Mouse (Mus musculus) heart, embryonic 15.5 days (tissue): ENCODE data around the gene Defb22. TPM values are rescaled to one million over a fixed set of nuclear protein-coding genes. Genes with fewer than 3 reads are reported as not detected.

Experiments used
- ATAC-seq: fragments of 200-750 bp; cut with Nextera tagmentation; replicated peaks from 2 replicates; pipeline ENCODE4 v1.8.0; 2017; ENCODE audit warnings: low read depth, moderate TSS enrichment; ENCODE audit not compliant: insufficient number of reproducible peaks, insufficient read depth, low FRiP score
- H3K27ac ChIP-seq: fragments of 300-500 bp; sonication (generic); 2 replicates; pipeline ENCODE4 v1.5.1; 2015; ENCODE audit warnings: mild to moderate bottlenecking, inconsistent platforms
- H3K27me3 ChIP-seq: fragments of 300-500 bp; sonication (generic); 2 replicates; pipeline ENCODE4 v1.6.1; 2015; ENCODE audit warnings: inconsistent platforms
- H3K36me3 ChIP-seq: fragments of 300-500 bp; sonication (generic); 2 replicates; pipeline ENCODE4 v1.6.1; 2015; ENCODE audit warnings: mild to moderate bottlenecking, inconsistent platforms
- H3K4me1 ChIP-seq: fragments of 300-500 bp; sonication (generic); replicated peaks from 2 replicates; pipeline ENCODE4 v1.6.1; 2015; ENCODE audit warnings: inconsistent platforms
- H3K4me2 ChIP-seq: fragments of 300-500 bp; sonication (generic); 2 replicates; pipeline ENCODE4 v1.6.1; 2015; ENCODE audit warnings: inconsistent platforms, mild to moderate bottlenecking, moderate library complexity
- H3K4me3 ChIP-seq: fragments of 300-500 bp; sonication (generic); 2 replicates; pipeline ENCODE4 v1.5.1; 2015; ENCODE audit warnings: mild to moderate bottlenecking, inconsistent platforms
- H3K9ac ChIP-seq: fragments of 300-500 bp; sonication (generic); 2 replicates; pipeline ENCODE4 v1.6.1; 2015; ENCODE audit warnings: mild to moderate bottlenecking, inconsistent platforms
- H3K9me3 ChIP-seq: fragments of 300-500 bp; sonication (generic); replicated peaks from 2 replicates; pipeline ENCODE4 v1.6.1; 2016; ENCODE audit warnings: inconsistent platforms
- WGBS: fragments of 180-500 bp; shearing (Covaris S2); methylation state at CpG from one replicate; pipeline ENCODE4 v1.1.7; 2015; ENCODE audit warnings: mixed read lengths; 5-methylcytosine and 5-hydroxymethylcytosine counted together
- polyA plus RNA-seq: library from polyadenylated mRNA; unstranded; fragments of >200 nt; fragmentation: Nextera tagmentation; extraction: Ambion mirVana; gene quantifications from 2 replicates; pipeline ENCODE4 v1.2.1, GENCODE M21; 2015

Defb22 gene
- not detected in 2 replicates for polyA plus RNA-seq

DNA sequence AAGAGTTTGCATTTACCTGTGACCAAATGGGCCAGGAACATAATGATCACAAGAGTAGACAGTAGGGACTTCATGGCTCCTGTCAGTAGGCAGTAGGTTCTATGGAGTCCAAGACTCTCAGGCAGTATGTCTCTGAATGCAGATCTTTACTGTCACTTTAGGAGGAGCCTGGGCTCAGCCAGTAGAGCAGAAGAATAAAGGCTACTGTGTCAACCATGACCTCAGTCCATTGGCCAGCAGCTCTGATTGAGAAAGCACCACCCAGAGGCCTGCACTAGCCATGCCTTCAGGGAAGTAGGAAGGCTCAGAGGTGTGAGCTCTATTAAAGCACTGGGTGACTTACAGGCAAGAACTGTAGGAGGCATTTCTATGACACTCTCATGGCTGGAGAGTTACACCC is at the start of gene Defb22:
TSS of gene Defb22 (minus strand) at position 101 of the 400 bp plus-strand sequence.
- Histone ChIP-seq H3K4me1 (no peaks in the 10 kb centered on the region), H3K36me3 (no peaks in the 10 kb centered on the region), H3K4me2 (no peak within 1 kb of the TSS), H3K27me3 (no peaks in the 10 kb centered on the region), H3K9me3 (no peaks in the 10 kb centered on the region), H3K27ac (no peak within 1 kb of the TSS), H3K9ac (no peak within 1 kb of the TSS), H3K4me3 (no peak within 1 kb of the TSS)
- ATAC-seq = no peak

GRCm38 (mm10) chr2:152517981-152518380 is 28.0 kb upstream of the Defb22 start, which contains the start of gene Defb28:
Defb28 (plus strand) TSS chr2:152518255.
- Histone ChIP-seq H3K27me3 (no peaks in the 10 kb centered on the region), H3K27ac (no peak within 1 kb of the TSS), H3K4me3 (no peak within 1 kb of the TSS), H3K36me3 (no peaks in the 10 kb centered on the region), H3K9me3 (no peaks in the 10 kb centered on the region), H3K9ac (no peak within 1 kb of the TSS), H3K4me2 (no peak within 1 kb of the TSS), H3K4me1 (no peaks in the 10 kb centered on the region)
- no peak for ATAC-seq
- 78% methylated on average over 4 of the region's 4 CpGs for WGBS

GRCm38 (mm10) chr2:152516084-152516483 is 26.1 kb upstream of the Defb22 start:
- H3K4me2 ChIP-seq = no peak overlapping the region
- H3K27ac ChIP-seq = no peak overlapping the region
- no peaks in the 10 kb centered on the region for H3K9me3 ChIP-seq
- H3K4me3 ChIP-seq = no peak overlapping the region
- 67% methylated on average over 4 of the region's 4 CpGs for WGBS
- H3K36me3 ChIP-seq = no peaks in the 10 kb centered on the region
- H3K9ac ChIP-seq = no peak overlapping the region
- no peak for ATAC-seq
- 0 out of 2 replicates have a peak, but pooled peaks cover 3% of the 10 kb centered on the region for H3K27me3 ChIP-seq
- H3K4me1 ChIP-seq = no peaks in the 10 kb centered on the region

GRCm38 (mm10) chr2:152511592-152511991 is 21.7 kb upstream of the Defb22 start, which contains the start of gene Defb26:
Defb26 (minus strand) TSS chr2:152511692.
- WGBS = 85% methylated on average over 1 of the region's 1 CpGs
- Histone ChIP-seq H3K36me3 (no peaks in the 10 kb centered on the region), H3K9me3 (no peaks in the 10 kb centered on the region), H3K9ac (no peak within 1 kb of the TSS), H3K27ac (no peak within 1 kb of the TSS), H3K4me1 (no peaks in the 10 kb centered on the region), H3K4me3 (no peak within 1 kb of the TSS), H3K27me3 (peaks cover 3% of the 10 kb centered on the region; the same call in 1 of the 2 replicates), H3K4me2 (no peak within 1 kb of the TSS)
- ATAC-seq = no peak

DNA sequence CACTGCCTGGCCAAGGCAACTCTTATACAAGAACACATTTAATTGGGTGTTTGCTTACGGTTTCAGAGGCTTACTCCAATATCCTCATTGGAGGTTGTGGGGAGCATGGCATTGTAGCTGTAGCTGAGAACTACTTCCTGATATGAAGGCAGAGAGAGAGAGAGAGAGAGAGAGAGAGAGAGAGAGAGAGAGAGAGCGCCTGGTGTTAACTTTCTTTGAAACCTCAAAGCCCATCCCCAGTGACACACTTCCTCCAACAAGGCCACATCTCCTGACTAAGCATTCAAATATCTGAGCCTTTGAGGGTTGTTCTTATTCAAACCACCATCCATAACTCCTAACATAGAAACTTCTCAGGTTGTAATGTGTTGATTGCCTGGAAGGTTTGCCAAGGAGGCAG is 14.0 kb upstream of the Defb22 start:
- Histone ChIP-seq H3K27ac (no peak overlapping the region), H3K4me2 (no peak overlapping the region), H3K4me1 (0 out of 2 replicates have a peak, but pooled peaks cover 5% of the 10 kb centered on the region), H3K9me3 (no peaks in the 10 kb centered on the region), H3K36me3 (no peaks in the 10 kb centered on the region), H3K27me3 (no peaks in the 10 kb centered on the region; the same call in 1 of the 2 replicates), H3K9ac (no peak overlapping the region), H3K4me3 (no peak overlapping the region)
- 72% methylated on average over 2 of the region's 2 CpGs for WGBS
- ATAC-seq = no peak

DNA sequence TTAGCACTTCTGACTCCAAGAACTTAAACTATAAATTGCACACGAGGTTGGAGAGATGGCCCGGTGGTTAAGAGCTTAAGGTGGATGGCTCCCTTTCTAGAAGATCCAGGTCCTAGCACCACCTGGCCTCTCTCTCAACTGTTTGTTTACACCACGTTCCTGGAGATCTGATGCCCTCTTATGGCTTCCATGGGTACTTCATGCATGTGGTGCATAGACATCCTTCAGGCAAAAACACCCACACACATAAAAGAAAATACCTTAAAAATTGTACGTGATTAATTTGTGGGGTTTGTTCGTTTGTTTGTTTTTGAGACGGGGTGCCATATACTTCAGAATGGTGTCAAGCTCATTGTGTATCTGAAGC is 10.9 kb upstream of the Defb22 start:
- H3K4me3 ChIP-seq = no peak overlapping the region
- no peak for ATAC-seq
- H3K4me2 ChIP-seq = no peak overlapping the region
- no peaks in the 10 kb centered on the region for H3K27me3 ChIP-seq
- H3K36me3 ChIP-seq = no peaks in the 10 kb centered on the region
- 0 out of 2 replicates have a peak, but pooled peaks cover 5% of the 10 kb centered on the region for H3K4me1 ChIP-seq
- 79% methylated on average over 6 of the region's 6 CpGs for WGBS
- H3K27ac ChIP-seq = no peak overlapping the region
- H3K9ac ChIP-seq = no peak overlapping the region
- no peaks in the 10 kb centered on the region for H3K9me3 ChIP-seq

GRCm38 (mm10) chr2:152500204-152500862 is 10.4 kb upstream of the Defb22 start:
- Histone ChIP-seq H3K4me2 (no peak overlapping the region), H3K4me3 (no peak overlapping the region), H3K4me1 (0 out of 2 replicates have a peak, but pooled peaks cover 5% of the 10 kb centered on the region), H3K27ac (no peak overlapping the region), H3K27me3 (no peaks in the 10 kb centered on the region), H3K9ac (no peak overlapping the region), H3K36me3 (no peaks in the 10 kb centered on the region), H3K9me3 (no peaks in the 10 kb centered on the region)
- 48% methylated on average over 7 of the region's 7 CpGs for WGBS
- ATAC-seq = no peak

GRCm38 (mm10) chr2:152498020-152498419 is 8.1 kb upstream of the Defb22 start:
- Histone ChIP-seq H3K9me3 (no peaks in the 10 kb centered on the region), H3K9ac (no peak overlapping the region), H3K4me2 (no peak overlapping the region), H3K4me1 (0 out of 2 replicates have a peak, but pooled peaks cover 5% of the 10 kb centered on the region), H3K27me3 (no peaks in the 10 kb centered on the region), H3K36me3 (no peaks in the 10 kb centered on the region), H3K27ac (no peak overlapping the region), H3K4me3 (no peak overlapping the region)
- 64% methylated on average over 6 of the region's 6 CpGs for WGBS
- ATAC-seq = no peak

DNA sequence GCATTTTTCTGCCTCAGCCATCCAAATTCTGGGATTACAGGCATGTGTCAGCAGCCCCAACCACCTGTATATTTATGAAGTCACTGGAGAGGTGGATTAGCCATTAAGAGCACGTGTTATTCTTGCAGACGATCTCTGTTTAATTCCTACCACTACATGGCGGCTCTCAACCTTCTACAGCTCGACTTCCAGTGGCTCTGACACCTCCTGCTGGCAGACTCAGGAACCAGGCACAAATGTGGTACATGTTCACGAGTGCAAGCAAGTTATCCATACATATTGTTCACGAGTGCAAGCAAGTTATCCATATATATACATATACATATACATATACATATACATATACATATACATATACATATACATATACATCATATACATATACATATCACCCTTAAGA is 3.2 kb upstream of the Defb22 start:
- Histone ChIP-seq H3K9me3 (no peaks in the 10 kb centered on the region), H3K4me3 (no peak overlapping the region), H3K27ac (no peak overlapping the region), H3K9ac (no peak overlapping the region), H3K4me1 (no peaks in the 10 kb centered on the region), H3K27me3 (no peaks in the 10 kb centered on the region), H3K4me2 (no peak overlapping the region), H3K36me3 (no peaks in the 10 kb centered on the region)
- ATAC-seq = no peak
- WGBS = 70% methylated on average over 6 of the region's 6 CpGs

GRCm38 (mm10) chr2:152487024-152487423 is 2.9 kb downstream of the Defb22 start:
- H3K4me1 ChIP-seq = no peaks in the 10 kb centered on the region
- H3K4me3 ChIP-seq = no peak overlapping the region
- H3K4me2 ChIP-seq = no peak overlapping the region
- no peaks in the 10 kb centered on the region for H3K36me3 ChIP-seq
- H3K9ac ChIP-seq = no peak overlapping the region
- no peaks in the 10 kb centered on the region for H3K27me3 ChIP-seq
- H3K9me3 ChIP-seq = no peaks in the 10 kb centered on the region
- no peak overlapping the region for H3K27ac ChIP-seq
- no peak for ATAC-seq
- 66% methylated on average over 2 of the region's 2 CpGs for WGBS

- Histone ChIP-seq H3K4me1 (no peaks in the 10 kb centered on the region), H3K9me3 (no peaks in the 10 kb centered on the region)
These were observed 8.2 kb downstream of the Defb22 start for GRCm38 (mm10) chr2:152481726-152482125.

DNA sequence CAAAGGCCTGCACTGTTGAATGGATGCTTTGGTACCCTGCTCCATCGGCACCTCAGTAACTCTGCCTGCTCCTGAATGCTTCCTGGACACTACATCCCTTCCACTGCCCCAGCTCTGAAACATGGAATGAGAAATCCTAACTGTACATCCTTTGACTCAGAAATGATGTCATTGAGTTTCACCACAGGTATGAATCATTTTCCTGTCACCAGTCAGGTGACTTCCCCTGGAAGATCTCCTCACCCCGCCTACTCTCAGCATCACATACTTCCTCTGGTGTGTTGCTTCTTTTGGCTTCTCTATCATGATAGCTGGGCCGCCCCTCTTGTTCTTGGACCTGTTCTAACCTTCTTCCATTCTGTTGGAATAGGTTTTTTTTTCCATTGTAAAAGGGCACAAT is 9.1 kb downstream of the Defb22 start:
- no peak overlapping the region for H3K4me3 ChIP-seq
- H3K9me3 ChIP-seq = no peaks in the 10 kb centered on the region
- H3K27me3 ChIP-seq = no peaks in the 10 kb centered on the region
- ATAC-seq = no peak
- H3K4me2 ChIP-seq = no peak overlapping the region
- no peaks in the 10 kb centered on the region for H3K36me3 ChIP-seq
- no peak overlapping the region for H3K27ac ChIP-seq
- H3K4me1 ChIP-seq = no peaks in the 10 kb centered on the region
- no peak overlapping the region for H3K9ac ChIP-seq
- 69% methylated on average over 3 of the region's 3 CpGs for WGBS

More at GRCm38 (mm10) chr2:152481726-152482125, 8.2 kb downstream of the Defb22 start:
- H3K4me3 ChIP-seq = no peak overlapping the region
- 83% methylated on average over 7 of the region's 7 CpGs for WGBS
- H3K9ac ChIP-seq = no peak overlapping the region
- no peak overlapping the region for H3K4me2 ChIP-seq
- no peak overlapping the region for H3K27ac ChIP-seq
- H3K27me3 ChIP-seq = no peaks in the 10 kb centered on the region
- ATAC-seq = no peak
- no peaks in the 10 kb centered on the region for H3K36me3 ChIP-seq
